Mouse (Mus musculus): ENCODE measurements around the gene Ptprb.

The Ptprb gene

DNA sequence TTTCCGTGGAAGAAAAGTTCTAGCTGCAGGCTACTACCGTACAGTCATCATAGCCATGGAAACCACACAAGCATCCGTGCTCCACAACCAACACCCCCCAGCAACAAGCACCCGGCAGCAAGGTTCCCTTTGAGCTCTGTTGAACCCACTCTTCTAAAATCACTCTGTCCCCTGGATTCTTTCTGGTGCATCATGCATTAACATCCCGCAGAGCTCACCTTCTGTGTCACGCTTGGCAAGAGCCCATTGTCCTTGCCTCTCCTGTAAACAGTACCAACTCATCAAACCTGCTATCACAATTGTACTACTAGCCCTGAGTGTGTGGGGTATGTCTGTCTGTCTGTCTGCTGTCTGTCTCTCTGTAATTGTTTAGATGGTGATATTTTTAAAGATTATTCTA is 98.8 kb downstream of the Ptprb start:
- no peak for DNase-seq (ENCODE audit: inconsistent ontology term)

DNA sequence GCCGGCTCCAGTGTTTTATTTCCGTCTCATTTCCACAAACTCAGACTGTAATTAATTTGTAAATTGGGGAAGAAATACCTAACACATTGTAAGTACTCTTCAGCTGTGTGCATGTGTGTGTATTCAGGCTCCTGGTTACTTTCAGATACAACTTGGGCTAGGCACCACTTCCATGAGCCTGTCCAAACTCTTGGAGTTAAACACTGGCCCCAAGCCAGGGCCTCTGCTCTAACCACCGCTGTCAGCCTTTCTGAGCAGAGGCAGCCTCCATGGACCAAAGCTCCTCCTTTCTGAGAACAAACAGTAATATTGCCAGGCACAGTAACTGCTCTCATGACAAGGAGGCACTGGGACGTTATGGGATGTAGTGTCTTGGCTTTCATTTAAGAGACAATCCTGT is 101.5 kb downstream of the Ptprb start:
- no peak for DNase-seq (ENCODE audit: inconsistent ontology term)

DNA sequence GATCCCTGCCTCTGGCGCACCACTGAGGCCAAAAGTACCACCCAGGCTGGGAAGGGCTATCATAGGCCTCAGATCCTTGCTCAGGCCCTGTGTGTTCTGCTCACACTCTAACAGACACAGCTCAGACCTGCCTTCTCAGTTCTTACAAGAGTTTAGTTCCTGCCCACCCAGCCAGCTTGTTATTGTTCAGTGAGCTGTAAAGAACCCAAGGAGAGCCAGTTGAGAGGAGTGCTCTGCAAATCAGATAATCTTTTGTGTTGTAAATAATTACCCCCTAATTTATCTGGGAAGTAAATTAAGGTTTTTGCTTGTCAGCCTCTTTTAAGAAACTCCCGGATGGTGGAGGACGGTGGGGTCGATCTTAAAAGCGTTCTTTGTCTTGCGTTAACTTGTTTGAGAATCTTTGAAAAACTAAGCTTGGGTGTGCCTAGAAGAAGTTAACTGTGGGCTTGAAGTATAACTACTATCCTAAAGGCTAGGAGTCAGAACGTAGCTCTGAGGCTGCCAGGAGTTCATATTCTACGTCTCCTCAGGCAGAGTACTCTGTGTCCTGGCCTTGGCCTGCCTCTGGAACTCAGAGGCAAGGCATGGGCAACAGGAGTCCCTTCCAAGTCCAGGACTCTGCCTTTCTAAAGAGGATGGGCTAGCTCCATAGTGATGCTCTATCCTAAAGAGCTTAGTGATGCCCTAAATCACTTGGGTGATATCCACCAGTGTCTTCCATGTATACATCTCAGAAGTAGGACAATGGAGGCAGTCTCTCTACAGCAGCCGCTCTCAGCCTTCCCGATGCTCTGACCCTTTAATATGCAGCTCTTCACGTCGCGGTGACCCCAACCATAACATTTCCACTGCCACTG is 107.7 kb downstream of the Ptprb start:
- peak; percentile 52 for DNase-seq (ENCODE audit: inconsistent ontology term)

DNA sequence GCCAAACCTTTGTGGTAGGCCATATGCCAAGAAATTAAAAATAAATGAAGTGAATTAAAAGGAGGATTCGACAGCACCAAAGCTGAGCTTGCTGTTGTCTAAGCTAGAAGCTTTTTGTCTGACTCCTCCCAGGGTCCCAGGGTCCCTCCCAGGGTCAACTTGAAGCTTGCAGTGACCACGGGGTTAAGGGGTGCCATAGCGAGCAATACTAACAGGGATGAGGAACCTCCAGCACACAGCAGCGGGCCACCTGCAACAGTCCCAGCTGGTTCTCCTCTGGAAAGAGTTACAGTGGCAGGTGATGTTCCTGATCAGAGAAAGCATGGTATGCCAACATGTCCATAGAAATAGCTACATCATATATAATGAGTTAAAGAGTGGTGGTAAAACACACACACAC is 109.1 kb downstream of the Ptprb start:
- no peak for DNase-seq (ENCODE audit: inconsistent ontology term)

DNA sequence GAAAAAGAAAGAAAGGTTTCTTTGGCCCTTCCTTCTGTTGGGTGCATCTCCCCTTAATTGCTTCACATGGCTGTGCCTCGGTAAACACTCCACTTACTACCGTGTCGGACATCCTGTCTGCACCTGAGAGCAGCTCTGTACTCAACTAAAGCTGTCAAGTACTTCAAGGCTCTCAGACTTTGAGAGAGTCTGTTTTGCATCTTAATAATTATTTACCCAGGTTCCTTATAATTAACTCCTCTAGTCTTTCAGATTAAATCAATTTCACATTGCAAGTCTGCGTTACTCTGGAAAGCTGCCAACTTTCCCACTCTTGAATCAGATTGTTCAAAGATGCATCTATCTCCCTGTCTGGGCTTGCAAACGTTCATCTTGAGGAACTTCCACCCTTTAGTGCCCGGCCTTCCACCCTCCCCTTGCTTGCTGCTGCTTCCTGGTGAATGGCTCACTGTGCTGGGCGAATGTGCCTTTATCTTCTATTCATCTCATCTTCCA is 111.1 kb downstream of the Ptprb start:
- no peak for DNase-seq (ENCODE audit: inconsistent ontology term)

DNA sequence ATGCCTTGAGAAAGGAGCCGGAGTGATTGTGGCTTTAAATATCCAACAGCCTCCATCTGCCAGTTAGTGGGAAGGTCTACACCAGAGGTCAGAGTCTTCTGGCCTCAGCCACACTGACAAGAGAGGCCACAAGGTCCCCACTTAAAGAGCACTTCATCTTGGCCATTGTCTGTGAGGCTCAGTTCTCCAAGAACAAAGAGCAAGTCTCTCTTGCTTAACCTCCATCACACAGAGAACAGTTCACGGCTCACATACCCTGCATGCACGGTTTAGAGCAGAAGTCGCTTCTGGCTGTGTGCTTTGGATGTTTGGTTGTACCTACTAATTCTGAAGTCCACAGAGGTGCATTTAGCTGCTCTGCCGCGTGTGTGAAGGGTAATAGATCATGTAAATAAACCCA is 113.5 kb downstream of the Ptprb start:
- DNase-seq (ENCODE audit: inconsistent ontology term), result no peak

DNA sequence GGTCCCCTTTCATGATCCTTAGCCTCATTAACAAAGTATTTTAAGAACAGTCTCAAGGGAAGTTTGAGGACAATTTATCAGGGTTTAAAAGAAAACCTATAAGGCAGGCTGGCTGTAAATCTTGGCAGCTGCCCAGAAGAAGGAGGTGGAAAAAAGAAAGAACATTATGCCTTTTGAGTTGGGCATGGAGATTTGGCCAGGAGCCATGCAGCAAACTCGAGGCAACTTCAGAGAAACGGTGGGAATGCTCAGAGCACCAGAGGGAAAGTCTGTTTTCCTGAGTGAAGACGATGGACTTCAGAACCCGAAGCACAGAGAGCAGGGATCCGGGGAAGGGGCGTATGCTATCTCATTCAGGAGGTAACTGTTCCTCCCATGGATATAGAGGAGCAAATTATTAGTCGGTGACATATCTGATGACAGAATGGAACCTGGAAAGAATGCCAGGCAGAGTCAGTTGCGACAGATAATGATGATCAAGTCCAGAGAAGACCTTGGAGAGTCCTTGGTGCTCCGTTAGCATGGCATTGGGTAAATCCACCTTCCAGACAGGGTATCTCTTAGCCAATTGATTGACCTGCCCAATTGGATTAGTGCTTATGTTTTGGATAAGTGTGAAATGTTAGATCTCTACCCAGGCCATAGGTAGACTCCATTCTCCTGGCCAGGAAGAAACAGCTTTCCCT is 118.6 kb downstream of the Ptprb start:
- peak; percentile 36 for DNase-seq (ENCODE audit: inconsistent ontology term)

DNA sequence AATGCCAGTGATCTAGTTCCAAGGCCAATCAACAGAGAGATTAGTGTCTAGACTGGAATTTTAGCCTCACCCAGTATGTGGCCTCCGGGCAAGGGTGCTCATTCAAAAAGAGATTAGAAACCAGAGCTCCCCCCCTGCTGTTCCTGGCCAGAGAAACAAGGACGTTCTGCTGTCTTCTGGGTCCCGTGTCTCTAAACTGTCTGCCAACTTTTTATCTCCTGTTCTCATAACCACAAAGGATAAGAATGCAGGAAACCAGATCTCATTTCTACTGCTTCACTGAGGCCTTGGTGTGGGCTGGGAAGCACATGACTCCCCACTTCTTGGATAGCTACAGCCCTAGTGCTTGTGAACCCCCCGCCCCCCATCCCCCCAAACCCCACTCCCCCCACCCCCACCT is 119.3 kb downstream of the Ptprb start:
- peak; percentile 93 for DNase-seq (ENCODE audit: inconsistent ontology term)

DNA sequence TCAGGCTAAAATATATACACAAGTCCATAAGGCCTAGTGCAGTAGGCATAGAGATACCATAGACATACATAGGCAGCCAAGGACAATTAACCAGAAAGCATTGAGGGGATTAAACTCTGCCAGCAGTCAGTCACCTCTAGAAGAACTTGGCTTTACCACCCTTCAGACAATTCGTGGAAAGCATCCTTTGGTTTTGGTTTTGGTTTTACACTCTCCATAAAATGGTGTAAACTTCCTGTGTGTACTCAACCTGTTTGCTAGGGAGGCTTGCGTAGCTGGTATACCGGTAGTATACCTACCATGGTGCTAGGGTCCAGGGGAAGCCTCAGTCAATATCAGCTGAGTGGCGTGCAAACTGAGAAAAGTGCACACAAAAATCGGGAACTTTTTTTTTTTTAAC is 121.0 kb downstream of the Ptprb start:
- DNase-seq (ENCODE audit: inconsistent ontology term), result no peak

DNA sequence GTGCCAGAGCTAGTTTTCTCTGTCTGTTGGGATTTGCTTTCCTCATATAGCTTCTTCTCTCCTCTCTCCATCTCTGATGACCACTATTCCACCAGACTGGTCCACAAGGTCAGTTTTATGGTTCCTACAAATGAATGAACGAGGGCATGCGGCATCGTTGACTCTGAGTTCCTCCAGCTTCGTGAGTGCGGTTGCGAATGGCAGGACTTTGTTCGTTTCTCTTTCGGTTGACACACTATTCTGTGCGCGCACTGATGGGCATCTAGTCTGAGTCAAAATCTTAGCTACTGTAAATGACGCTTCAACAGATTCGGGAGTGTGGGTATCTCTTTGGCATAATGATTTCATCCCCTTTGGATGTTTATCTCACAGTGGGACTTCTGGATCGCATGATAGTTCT is 121.6 kb downstream of the Ptprb start:
- no peak for DNase-seq (ENCODE audit: inconsistent ontology term)

DNA sequence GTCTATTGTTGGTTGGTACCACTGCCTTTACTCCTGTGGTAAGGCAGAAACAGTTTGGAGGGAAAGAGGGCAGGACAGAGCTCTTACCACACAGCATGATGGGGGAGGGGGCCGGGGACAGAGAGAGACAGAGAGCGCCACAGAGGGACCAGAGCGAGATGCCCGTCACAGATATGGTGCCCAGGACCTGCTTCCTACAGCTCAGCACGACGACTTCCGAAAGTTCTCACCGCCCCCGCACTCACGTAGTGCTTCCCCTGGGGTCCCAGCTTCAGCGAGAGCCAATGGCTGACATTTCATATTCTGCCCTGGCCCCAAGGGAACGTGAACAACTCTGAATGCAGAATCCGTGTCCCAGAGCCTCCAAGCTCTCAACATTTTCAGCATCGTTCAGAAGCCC is 122.2 kb downstream of the Ptprb start:
- DNase-seq (ENCODE audit: inconsistent ontology term), result no peak

DNA sequence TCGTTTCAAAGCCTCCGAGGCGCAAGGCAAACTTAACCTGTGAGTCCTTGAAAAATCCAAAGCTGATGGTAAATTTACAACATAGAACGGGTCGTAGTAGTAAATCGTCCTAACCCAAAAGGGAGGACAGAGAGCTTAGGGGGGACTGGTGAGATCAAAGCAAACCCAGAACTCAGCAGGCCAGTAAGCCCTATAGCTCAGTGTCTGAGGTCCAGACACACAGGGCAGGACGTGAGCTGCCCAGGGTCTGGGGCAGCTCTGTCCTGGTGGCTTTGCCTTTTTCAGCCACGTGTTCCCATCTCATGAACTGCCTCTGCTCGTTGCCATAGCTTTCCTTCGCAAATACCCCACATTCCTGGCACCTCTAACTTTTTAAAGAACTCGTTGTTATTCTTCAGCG is 122.7 kb downstream of the Ptprb start:
- DNase-seq (ENCODE audit: inconsistent ontology term), result no peak

DNA sequence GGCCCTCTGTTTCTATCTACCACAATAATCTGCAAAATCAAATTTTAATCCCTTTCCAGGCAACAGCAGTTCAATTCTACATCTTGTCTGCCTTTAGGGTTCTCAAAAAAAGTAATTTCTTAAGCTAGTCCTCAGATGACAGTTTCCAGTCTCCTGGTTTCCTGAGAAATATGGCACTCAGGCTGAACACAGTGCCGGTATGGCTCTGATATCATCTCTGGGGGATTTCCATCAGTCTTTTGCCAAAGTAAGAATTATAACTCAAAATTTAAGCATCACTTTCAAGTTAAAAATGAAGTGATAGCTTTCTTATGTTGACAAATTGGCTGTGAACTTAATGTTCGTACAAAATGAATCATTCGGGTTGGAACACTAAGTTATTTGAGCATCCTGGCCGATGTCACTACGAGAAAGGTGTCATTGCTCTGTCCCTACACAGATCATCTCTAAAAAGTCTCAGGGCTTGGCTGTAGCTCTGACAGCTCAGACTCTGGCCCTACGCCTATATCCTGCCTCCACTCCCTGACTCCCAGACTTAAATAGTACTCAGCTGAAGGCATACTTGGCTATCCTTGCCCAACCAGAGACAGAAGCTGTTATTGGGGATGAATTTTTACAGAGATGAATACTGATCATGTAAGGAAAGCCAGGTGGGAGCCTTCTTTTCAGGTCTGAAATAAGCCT is 127.6 kb downstream of the Ptprb start:
- DNase-seq (ENCODE audit: inconsistent ontology term), result no peak

DNA sequence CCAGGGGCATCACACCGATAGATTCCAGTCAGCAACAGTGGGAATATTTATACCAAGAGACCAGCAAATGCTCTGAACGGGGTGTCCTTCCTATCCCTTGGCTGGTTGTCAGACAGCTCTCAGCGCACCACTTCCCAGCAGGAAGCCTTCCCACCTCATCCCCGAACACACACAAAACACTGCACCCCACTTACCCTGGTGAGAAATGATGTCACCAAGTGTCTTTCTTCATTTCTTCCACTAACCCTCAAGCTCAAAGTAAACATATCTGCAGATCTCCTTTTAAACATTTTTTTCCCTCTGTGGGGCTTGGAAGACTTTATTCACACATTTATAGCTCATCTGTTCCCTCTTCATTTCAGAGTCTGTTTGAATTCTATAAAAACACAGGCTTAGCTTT is 128.4 kb downstream of the Ptprb start:
- DNase-seq (ENCODE audit: inconsistent ontology term), result no peak

DNA sequence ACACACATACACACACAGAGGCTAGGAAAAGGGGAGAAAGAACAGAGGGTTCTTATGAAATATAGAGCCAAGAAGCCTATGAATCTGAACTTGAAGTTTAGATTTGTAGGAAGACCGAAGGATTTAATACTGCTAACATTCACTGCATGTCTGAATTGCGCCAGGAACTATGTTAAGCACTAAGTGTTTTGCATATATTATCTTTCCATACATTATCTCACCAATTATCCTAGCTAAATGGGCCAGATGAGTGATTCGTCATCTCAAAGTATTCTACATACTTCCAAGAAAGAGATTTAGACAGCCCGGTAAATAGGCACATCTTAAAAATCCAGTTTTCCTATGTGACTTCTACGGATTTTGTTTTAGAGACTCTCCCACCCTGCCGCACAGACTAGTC is 129.7 kb downstream of the Ptprb start:
- no peak for DNase-seq (ENCODE audit: inconsistent ontology term)

DNA sequence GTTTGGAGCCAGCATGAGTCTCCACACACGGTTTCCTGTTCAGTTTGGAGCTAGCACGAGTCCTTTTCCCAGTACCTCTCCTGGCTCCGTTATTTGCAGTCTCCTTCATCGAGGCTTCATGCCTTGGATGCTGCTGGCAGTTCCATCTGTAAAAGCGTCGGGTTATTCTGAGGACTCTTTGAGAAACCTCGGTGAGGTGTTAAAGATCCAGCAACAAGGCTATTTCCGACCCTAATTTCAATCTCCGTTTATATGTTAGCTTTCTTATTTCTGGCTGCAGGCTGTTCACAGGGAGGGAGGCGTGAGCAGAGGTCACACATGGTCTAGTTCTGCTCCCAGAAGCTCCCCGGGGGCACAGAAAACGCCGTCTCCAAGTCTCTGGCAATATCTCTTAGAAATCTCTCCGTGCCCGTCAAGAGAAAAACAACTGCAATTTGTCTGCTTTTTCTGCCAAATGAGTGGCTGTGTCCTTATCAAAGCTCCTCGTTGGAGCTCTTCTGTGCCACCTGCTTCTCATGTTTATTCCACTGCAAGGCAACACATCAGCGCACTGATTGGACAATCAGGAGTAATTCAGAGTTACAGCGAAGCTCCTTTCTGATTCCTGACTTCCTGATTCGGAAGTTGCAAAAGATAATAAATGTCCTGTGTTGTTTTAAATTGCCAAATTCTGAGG is 132.5 kb downstream of the Ptprb start:
- DNase-seq (ENCODE audit: inconsistent ontology term), result no peak

DNA sequence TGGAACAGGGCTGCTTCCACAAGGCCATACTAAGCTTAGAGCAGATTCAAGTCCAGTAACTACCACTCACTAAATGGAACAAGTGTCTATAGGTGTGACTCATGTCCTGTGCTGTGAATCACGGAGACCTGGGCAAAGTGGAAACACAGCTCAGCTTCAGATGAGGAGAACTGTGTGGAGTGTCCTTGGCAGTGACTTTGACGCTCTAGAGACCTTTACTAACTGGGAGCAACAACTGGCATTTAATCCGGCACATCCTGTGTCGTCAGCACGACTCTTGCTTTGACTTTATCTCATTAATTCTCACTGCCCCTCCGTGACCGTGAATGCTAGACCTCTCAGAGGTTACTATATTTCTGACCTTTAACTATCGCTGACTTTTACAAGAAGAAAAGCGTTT is 135.5 kb downstream of the Ptprb start:
- no peak for DNase-seq (ENCODE audit: inconsistent ontology term)

DNA sequence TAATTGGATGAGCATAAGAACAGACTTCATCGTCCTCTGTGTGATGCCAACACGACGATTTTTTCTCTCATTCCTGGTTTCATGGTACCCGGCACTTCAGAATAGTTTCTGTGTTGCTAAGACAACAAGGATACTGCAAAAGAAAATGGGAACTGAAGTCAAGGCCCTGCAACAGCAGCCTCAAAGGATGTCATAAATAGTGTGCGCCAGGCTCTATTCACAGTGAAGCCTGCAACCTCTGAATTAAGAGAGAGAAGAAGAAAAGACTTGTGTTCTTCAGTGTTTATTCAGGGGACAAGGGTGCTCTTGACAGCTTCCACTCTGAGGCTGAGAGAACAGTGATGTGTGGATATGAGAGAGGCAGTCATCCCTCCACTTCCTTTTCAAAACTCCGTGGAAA is 140.8 kb downstream of the Ptprb start:
- no peak for DNase-seq (ENCODE audit: inconsistent ontology term)

DNA sequence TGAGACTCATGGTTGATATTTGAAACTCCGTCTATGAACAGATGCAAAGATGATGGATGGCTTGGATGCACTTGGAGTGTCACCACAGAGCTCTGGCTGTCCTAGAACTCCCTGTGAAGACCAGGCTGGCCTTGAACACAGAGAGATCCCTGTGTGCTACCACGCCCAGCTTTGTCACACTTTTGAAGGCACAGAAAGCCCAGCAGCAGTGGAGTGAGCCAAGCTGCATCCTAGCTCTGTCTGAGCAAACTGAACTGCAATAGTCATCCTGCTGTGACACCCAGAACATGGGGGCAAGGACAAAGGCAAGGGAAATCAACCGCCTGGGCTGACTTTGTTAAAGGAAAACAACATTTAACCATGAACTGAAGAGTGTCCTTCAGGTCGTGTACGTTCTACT is 141.4 kb downstream of the Ptprb start:
- no peak for DNase-seq (ENCODE audit: inconsistent ontology term)

DNA sequence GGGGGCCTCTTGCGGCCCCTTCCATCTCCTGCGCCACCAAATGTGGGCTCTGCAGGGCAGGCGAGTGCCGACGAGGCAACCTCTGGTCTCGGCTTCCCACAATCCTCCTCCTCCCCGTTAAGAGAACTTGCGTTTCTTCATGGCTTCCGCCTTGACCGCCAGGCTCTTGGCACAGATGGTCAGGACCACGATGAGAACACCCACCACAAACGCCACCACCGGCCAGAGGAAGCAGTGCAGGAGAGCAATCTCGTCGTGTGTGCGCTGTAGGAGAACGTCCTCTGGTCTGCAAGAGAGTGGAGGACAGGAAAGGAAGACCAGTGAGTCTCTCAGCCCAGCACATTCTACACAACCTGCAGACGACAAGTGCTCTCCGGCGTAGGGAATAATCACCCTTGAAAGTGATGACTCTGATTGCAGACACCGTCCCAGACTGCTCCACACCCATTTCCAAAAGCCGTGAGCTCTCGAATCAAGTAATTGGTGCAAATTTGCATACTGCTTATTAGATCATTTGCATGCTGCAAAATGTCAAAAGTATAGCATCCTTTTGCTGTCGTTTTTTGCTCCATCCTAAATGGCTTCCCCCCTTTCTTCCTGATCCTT is 142.9 kb downstream of the Ptprb start:
- no peak for DNase-seq (ENCODE audit: inconsistent ontology term)

DNA sequence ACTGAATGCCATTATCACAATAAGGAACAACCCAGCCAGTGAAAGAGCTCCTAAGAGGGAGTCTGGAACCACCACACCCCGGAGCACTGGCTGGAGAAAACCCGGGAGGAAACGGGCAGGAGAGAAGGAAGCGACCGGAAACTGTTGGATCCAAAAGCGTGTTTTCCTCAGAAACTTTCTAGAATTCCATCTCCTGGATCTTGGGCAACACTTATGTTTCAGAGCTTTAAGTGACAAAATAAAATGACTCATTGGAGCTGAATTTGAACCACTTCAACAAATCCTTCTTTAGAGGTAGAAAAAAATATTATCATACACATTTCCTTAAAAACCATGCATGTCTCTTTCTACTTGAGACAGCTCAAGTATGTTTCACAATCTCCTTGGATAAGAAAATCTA is 145.7 kb downstream of the Ptprb start:
- no peak for DNase-seq (ENCODE audit: inconsistent ontology term)

DNA sequence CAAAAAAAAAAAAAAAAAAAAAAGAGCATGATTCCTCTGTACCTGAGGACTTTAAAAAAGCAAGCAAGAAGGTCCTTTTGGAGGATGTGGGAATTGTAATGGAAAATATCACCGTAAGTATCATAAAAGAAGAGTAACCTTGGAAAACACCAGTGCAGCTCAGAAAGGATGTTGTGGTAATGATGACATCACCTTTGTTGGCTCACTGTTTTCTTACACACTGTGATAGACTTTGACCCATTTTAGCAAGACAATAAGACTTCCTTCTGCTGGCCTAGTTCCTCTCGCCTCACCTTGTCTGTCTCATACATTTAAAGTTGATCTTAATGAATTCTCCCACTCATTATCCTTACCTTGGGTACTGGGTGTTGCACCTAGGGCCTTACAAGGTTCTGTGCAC is 147.2 kb downstream of the Ptprb start:
- DNase-seq (ENCODE audit: inconsistent ontology term), result no peak

All from Muller cell, postnatal 12 days (primary cell).